Mouse (Mus musculus) lung, adult 2 months (tissue): ENCODE measurements around the gene Cmss1.

Experiments used
- CTCF ChIP-seq: fragments of 200-500 bp; IDR thresholded peaks from 2 replicates; pipeline ENCODE4 v1.5.1; 2011; ENCODE audit warnings: mild to moderate bottlenecking, low read length, control low read depth; ENCODE audit not compliant: insufficient read depth
- POLR2A ChIP-seq: fragments of 200-500 bp; IDR thresholded peaks from 2 replicates; pipeline ENCODE4 v1.6.1; 2011; ENCODE audit warnings: low read depth, mild to moderate bottlenecking, control low read depth, low read length, borderline replicate concordance; ENCODE audit errors: extremely low read depth

DNA sequence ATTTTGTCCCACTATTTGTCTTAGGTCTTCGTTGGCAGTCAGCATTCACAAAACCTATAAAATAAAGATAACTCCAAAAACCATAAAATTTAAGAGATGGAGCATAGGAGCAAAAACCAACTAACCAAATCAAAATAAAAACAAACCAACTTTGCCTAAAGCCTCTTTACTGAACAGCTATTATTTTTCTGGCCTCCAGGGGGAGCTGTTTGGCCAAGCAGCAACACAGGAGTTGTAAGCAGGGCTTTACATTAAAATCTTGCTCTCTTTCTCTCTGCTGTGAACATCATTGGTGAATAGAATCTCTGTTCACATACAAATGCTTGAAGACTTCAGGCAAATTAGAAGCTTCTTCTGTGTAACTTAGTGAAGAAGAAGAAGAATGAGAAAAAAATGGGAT, 5.1 kb upstream of the Cmss1 start:
- TF ChIP-seq CTCF (peak; percentile 61), POLR2A (no peak)
